Mouse (Mus musculus) hindbrain, embryonic 16.5 days (tissue): ENCODE data around the gene Acnat1. TPM values are rescaled to one million over a fixed set of nuclear protein-coding genes. Genes with fewer than 3 reads are reported as not detected.
A peak's percentile ranks its signal among the peaks of the same experiment; 100 is the strongest.
"Not testable (repeated sequence)": the region's sequence is repeated elsewhere in the genome, so short reads cannot be mapped to it uniquely, and the experiment has no call there.

Experiments
- ATAC-seq: fragments of 200-750 bp; cut with Nextera tagmentation; 2 replicates; pipeline ENCODE4 v1.8.0; 2017; ENCODE audit warnings: moderate TSS enrichment, moderate library complexity
- H3K27ac ChIP-seq: fragments of 300-500 bp; sonication (generic); 2 replicates; pipeline ENCODE4 v1.5.1; 2014; ENCODE audit warnings: low read depth, mild to moderate bottlenecking, control low read depth, low read length, moderate library complexity
- H3K27me3 ChIP-seq: fragments of 300-500 bp; sonication (generic); replicated peaks from 2 replicates; pipeline ENCODE4 v1.6.1; 2014; ENCODE audit warnings: low read length; ENCODE audit not compliant: control insufficient read depth, insufficient read depth
- H3K36me3 ChIP-seq: fragments of 300-500 bp; sonication (generic); 2 replicates; pipeline ENCODE4 v1.6.1; 2014; ENCODE audit warnings: mild to moderate bottlenecking, low read length, moderate library complexity, mixed read lengths; ENCODE audit not compliant: control insufficient read depth, insufficient read depth
- H3K4me1 ChIP-seq: fragments of 300-500 bp; sonication (generic); 2 replicates; pipeline ENCODE4 v1.6.1; 2014; ENCODE audit warnings: low read depth, low read length; ENCODE audit not compliant: control insufficient read depth, insufficient read depth
- H3K4me2 ChIP-seq: fragments of 300-500 bp; sonication (generic); 2 replicates; pipeline ENCODE4 v1.6.1; 2014; ENCODE audit warnings: mild to moderate bottlenecking, low read length, control low read depth, moderate library complexity
- H3K4me3 ChIP-seq: fragments of 300-500 bp; sonication (generic); 2 replicates; pipeline ENCODE4 v1.5.1; 2014; ENCODE audit warnings: mild to moderate bottlenecking, low read length, control low read depth, moderate library complexity
- H3K9ac ChIP-seq: fragments of 300-500 bp; sonication (generic); 2 replicates; pipeline ENCODE4 v1.6.1; 2014; ENCODE audit warnings: low read depth, mild to moderate bottlenecking, control low read depth, low read length, moderate library complexity
- H3K9me3 ChIP-seq: fragments of 300-500 bp; sonication (generic); 2 replicates; pipeline ENCODE4 v1.6.1; 2014; ENCODE audit warnings: mild to moderate bottlenecking, low read length, moderate library complexity; ENCODE audit not compliant: control insufficient read depth
- WGBS: fragments of 180-500 bp; shearing (Covaris S2); extraction: QIAGEN DNeasy Blood & Tissue Kit; methylation state at CpG from one replicate; pipeline ENCODE4 v1.1.7; 2014; 5-methylcytosine and 5-hydroxymethylcytosine counted together
- polyA plus RNA-seq: library from polyadenylated mRNA; unstranded; fragments of >200 nt; fragmentation: Nextera tagmentation; extraction: Ambion mirVana; gene quantifications from 2 replicates; pipeline ENCODE4 v1.2.1, GENCODE M21; 2015

The Acnat1 gene
- polyA plus RNA-seq, result not detected in 2 replicates

- Histone ChIP-seq H3K4me3 (no peak within 1 kb of the TSS), H3K4me1 (no peaks in the 10 kb centered on the region), H3K9ac (no peak within 1 kb of the TSS), H3K36me3 (no peaks in the 10 kb centered on the region), H3K27ac (no peak within 1 kb of the TSS), H3K4me2 (no peak within 1 kb of the TSS), H3K27me3 (no peaks in the 10 kb centered on the region), H3K9me3 (no peaks in the 10 kb centered on the region)
- 55% methylated on average over 3 of the region's 3 CpGs for WGBS
- ATAC-seq, result no peak
These were observed at the start of gene Acnat1 for GRCm38 (mm10) chr4:49473435-49474100. TSS of gene Acnat1 (minus strand) at chr4:49473912.

GRCm38 (mm10) chr4:49522576-49522975 is 48.9 kb upstream of the Acnat1 start:
- Histone ChIP-seq H3K4me2 (peak overlapping the region; percentile 72; the same call in 1 of the 2 replicates), H3K27ac (no peak overlapping the region), H3K4me3 (no peak overlapping the region)

GRCm38 (mm10) chr4:49521346-49521745 is 47.6 kb upstream of the Acnat1 start:
- ATAC-seq, result peak; percentile 81; the same call in 1 of the 2 replicates
- Histone ChIP-seq H3K4me1 (peaks cover 19% of the 10 kb centered on the region), H3K27ac (peak overlapping the region; percentile 60; the same call in 1 of the 2 replicates), H3K27me3 (no peaks in the 10 kb centered on the region), H3K9ac (peak overlapping the region; percentile 81), H3K36me3 (peaks cover 13% of the 10 kb centered on the region; the same call in 1 of the 2 replicates), H3K4me3 (peak overlapping the region; percentile 61), H3K4me2 (peak overlapping the region; percentile 72), H3K9me3 (no peaks in the 10 kb centered on the region)
- WGBS, result 1% methylated on average over 17 of the region's 17 CpGs

More at GRCm38 (mm10) chr4:49522576-49522975, 48.9 kb upstream of the Acnat1 start:
- ATAC-seq, result no peak
- Histone ChIP-seq H3K27me3 (no peaks in the 10 kb centered on the region), H3K9ac (no peak overlapping the region), H3K36me3 (peaks cover 16% of the 10 kb centered on the region), H3K9me3 (no peaks in the 10 kb centered on the region), H3K4me1 (peaks cover 19% of the 10 kb centered on the region)
- WGBS, result 61% methylated on average over 9 of the region's 9 CpGs

GRCm38 (mm10) chr4:49520572-49521340 is 47.0 kb upstream of the Acnat1 start, which contains the start of the genes Mrpl50 and Zfp189:
TSS of gene Mrpl50 (minus strand) at chr4:49521093.
TSS of gene Zfp189 (plus strand) at chr4:49521176.
- Histone ChIP-seq H3K4me3 (peak within 1 kb of the TSS; percentile 61), H3K9ac (peak within 1 kb of the TSS; percentile 81), H3K36me3 (peaks cover 11% of the 10 kb centered on the region; the same call in 1 of the 2 replicates), H3K27ac (peak within 1 kb of the TSS; percentile 70), H3K4me2 (peak within 1 kb of the TSS; percentile 72), H3K9me3 (no peaks in the 10 kb centered on the region), H3K27me3 (no peaks in the 10 kb centered on the region), H3K4me1 (peaks cover 19% of the 10 kb centered on the region)
- peak; percentile 100 for ATAC-seq
- 0% methylated on average over 41 of the region's 41 CpGs for WGBS

- H3K27me3 ChIP-seq, result no peaks in the 10 kb centered on the region
- no peak overlapping the region for H3K9ac ChIP-seq
- H3K27ac ChIP-seq, result no peak overlapping the region
- 77% methylated on average over 5 of the region's 5 CpGs for WGBS
- peaks cover 19% of the 10 kb centered on the region for H3K4me1 ChIP-seq
- H3K9me3 ChIP-seq, result no peaks in the 10 kb centered on the region
- no peak for ATAC-seq
- H3K4me3 ChIP-seq, result no peak overlapping the region
- H3K4me2 ChIP-seq, result peak overlapping the region; percentile 2; the same call in 1 of the 2 replicates
- H3K36me3 ChIP-seq, result 0 out of 2 replicates have a peak, but pooled peaks cover 9% of the 10 kb centered on the region
These were observed 45.8 kb upstream of the Acnat1 start for GRCm38 (mm10) chr4:49519476-49519875.

GRCm38 (mm10) chr4:49514441-49514840 is 40.7 kb upstream of the Acnat1 start:
- 97% methylated on average over 6 of the region's 6 CpGs for WGBS
- Histone ChIP-seq H3K4me1 (peaks cover 5% of the 10 kb centered on the region), H3K27ac (no peak overlapping the region), H3K9me3 (no peaks in the 10 kb centered on the region), H3K4me3 (no peak overlapping the region), H3K36me3 (peaks cover 12% of the 10 kb centered on the region), H3K27me3 (no peaks in the 10 kb centered on the region), H3K4me2 (no peak overlapping the region), H3K9ac (no peak overlapping the region)
- no peak for ATAC-seq

GRCm38 (mm10) chr4:49512636-49513035 is 38.9 kb upstream of the Acnat1 start:
- no peaks in the 10 kb centered on the region for H3K4me1 ChIP-seq
- 85% methylated on average over 4 of the region's 4 CpGs for WGBS
- no peaks in the 10 kb centered on the region for H3K27me3 ChIP-seq
- no peak overlapping the region for H3K4me2 ChIP-seq
- H3K27ac ChIP-seq, result no peak overlapping the region
- no peaks in the 10 kb centered on the region for H3K9me3 ChIP-seq
- no peak overlapping the region for H3K4me3 ChIP-seq
- peaks cover 10% of the 10 kb centered on the region for H3K36me3 ChIP-seq
- H3K9ac ChIP-seq, result no peak overlapping the region
- ATAC-seq, result no peak

GRCm38 (mm10) chr4:49510236-49510835 is 36.6 kb upstream of the Acnat1 start:
- WGBS, result 92% methylated on average over 1 of the region's 1 CpGs
- H3K4me1 ChIP-seq, ATAC-seq, H3K27ac ChIP-seq, H3K9ac ChIP-seq, H3K9me3 ChIP-seq, H3K4me2 ChIP-seq, H3K4me3 ChIP-seq, H3K27me3 ChIP-seq: not testable (repeated sequence)
- H3K36me3 ChIP-seq, result peaks cover 10% of the 10 kb centered on the region

- Histone ChIP-seq H3K4me2 (no peak overlapping the region), H3K36me3 (peaks cover 10% of the 10 kb centered on the region), H3K9me3 (no peaks in the 10 kb centered on the region), H3K9ac (no peak overlapping the region), H3K4me1 (no peaks in the 10 kb centered on the region), H3K27ac (no peak overlapping the region), H3K4me3 (no peak overlapping the region), H3K27me3 (no peaks in the 10 kb centered on the region)
- ATAC-seq, result no peak
- WGBS, result 94% methylated on average over 2 of the region's 2 CpGs
These were observed 35.5 kb upstream of the Acnat1 start for GRCm38 (mm10) chr4:49509183-49509582.
